Mouse (Mus musculus) forebrain, embryonic 12.5 days (tissue): Measurements from ENCODE around the gene Sdf2l1. TPM values are rescaled to one million over a fixed set of nuclear protein-coding genes. Genes with fewer than 3 reads are reported as not detected.

Experiments used
- ATAC-seq: fragments of 200-750 bp; cut with Nextera tagmentation; 2 replicates; pipeline ENCODE4 v1.8.0; 2017; ENCODE audit warnings: moderate TSS enrichment; ENCODE audit not compliant: low FRiP score
- H3K27ac ChIP-seq: fragments of 300-500 bp; sonication (generic); 2 replicates; pipeline ENCODE4 v1.5.1; 2016; ENCODE audit warnings: mild to moderate bottlenecking
- H3K27me3 ChIP-seq: fragments of 300-500 bp; sonication (generic); 2 replicates; pipeline ENCODE4 v1.6.1; 2016; ENCODE audit warnings: mild to moderate bottlenecking
- H3K36me3 ChIP-seq: fragments of 300-500 bp; sonication (generic); replicated peaks from 2 replicates; pipeline ENCODE4 v1.6.1; 2016; ENCODE audit warnings: mild to moderate bottlenecking
- H3K4me1 ChIP-seq: fragments of 300-500 bp; sonication (generic); 2 replicates; pipeline ENCODE4 v1.6.1; 2016
- H3K4me2 ChIP-seq: fragments of 300-500 bp; sonication (generic); 2 replicates; pipeline ENCODE4 v1.6.1; 2016; ENCODE audit warnings: mild to moderate bottlenecking, moderate library complexity
- H3K4me3 ChIP-seq: fragments of 300-500 bp; sonication (generic); replicated peaks from 2 replicates; pipeline ENCODE4 v1.5.1; 2016; ENCODE audit warnings: mild to moderate bottlenecking
- H3K9ac ChIP-seq: fragments of 300-500 bp; sonication (generic); 2 replicates; pipeline ENCODE4 v1.6.1; 2016; ENCODE audit warnings: mild to moderate bottlenecking
- H3K9me3 ChIP-seq: fragments of 300-500 bp; sonication (generic); 2 replicates; pipeline ENCODE4 v1.6.1; 2016
- WGBS: fragments of 180-500 bp; shearing (Covaris S2); methylation state at CpG from one replicate; pipeline ENCODE4 v1.1.7; 2016; 5-methylcytosine and 5-hydroxymethylcytosine counted together
- polyA plus RNA-seq: library from polyadenylated mRNA; unstranded; fragments of >200 nt; fragmentation: Nextera tagmentation; extraction: Ambion mirVana; gene quantifications from 2 replicates; pipeline ENCODE4 v1.2.1, GENCODE M21; 2016

Gene Sdf2l1
- polyA plus RNA-seq, 1 experiment from 2014 or later, result 63.8 TPM

- peak; percentile 36 for ATAC-seq
- Histone ChIP-seq H3K27ac (no peak overlapping the region), H3K4me3 (peak overlapping the region; percentile 59), H3K36me3 (peaks cover 19% of the 10 kb centered on the region), H3K4me2 (peak overlapping the region; percentile 72), H3K27me3 (peaks cover 22% of the 10 kb centered on the region), H3K9me3 (no peaks in the 10 kb centered on the region), H3K9ac (peak overlapping the region; percentile 59), H3K4me1 (peaks cover 17% of the 10 kb centered on the region)
- WGBS, result under 1% methylated on average over 41 of the region's 41 CpGs
Measured at GRCm38 (mm10) chr16:17147391-17147929, 15.3 kb upstream of the Sdf2l1 start.

GRCm38 (mm10) chr16:17146772-17147235 is 14.6 kb upstream of the Sdf2l1 start, which contains the start of gene Ccdc116:
Ccdc116 (minus strand) TSS chr16:17147229.
- no peaks in the 10 kb centered on the region for H3K9me3 ChIP-seq
- H3K27me3 ChIP-seq, result peaks cover 22% of the 10 kb centered on the region
- H3K27ac ChIP-seq, result no peak within 1 kb of the TSS
- H3K4me1 ChIP-seq, result peaks cover 17% of the 10 kb centered on the region
- H3K4me3 ChIP-seq, result peak within 1 kb of the TSS; percentile 59
- peak within 1 kb of the TSS; percentile 72 for H3K4me2 ChIP-seq
- H3K9ac ChIP-seq, result peak within 1 kb of the TSS; percentile 59
- peak; percentile 90 for ATAC-seq
- peaks cover 12% of the 10 kb centered on the region for H3K36me3 ChIP-seq
- under 1% methylated on average over 34 of the region's 34 CpGs for WGBS

- H3K36me3 ChIP-seq, result no peaks in the 10 kb centered on the region
- H3K27me3 ChIP-seq, result peaks cover 22% of the 10 kb centered on the region
- 12% methylated on average over 7 of the region's 7 CpGs for WGBS
- H3K9me3 ChIP-seq, result no peaks in the 10 kb centered on the region
- H3K4me2 ChIP-seq, result no peak within 1 kb of the TSS
- H3K9ac ChIP-seq, result no peak within 1 kb of the TSS
- no peak within 1 kb of the TSS for H3K4me3 ChIP-seq
- peaks cover 17% of the 10 kb centered on the region for H3K4me1 ChIP-seq
- ATAC-seq, result no peak
- no peak within 1 kb of the TSS for H3K27ac ChIP-seq
Measured at GRCm38 (mm10) chr16:17144339-17144738, 12.2 kb upstream of the Sdf2l1 start, which contains the start of gene Ydjc. Ydjc (plus strand) TSS chr16:17144621.

GRCm38 (mm10) chr16:17137355-17137754 is 5.2 kb upstream of the Sdf2l1 start:
- no peaks in the 10 kb centered on the region for H3K9me3 ChIP-seq
- 91% methylated on average over 15 of the region's 15 CpGs for WGBS
- H3K4me2 ChIP-seq, result no peak overlapping the region
- no peaks in the 10 kb centered on the region for H3K36me3 ChIP-seq
- no peak overlapping the region for H3K4me3 ChIP-seq
- H3K27me3 ChIP-seq, result no peaks in the 10 kb centered on the region
- no peak overlapping the region for H3K9ac ChIP-seq
- peaks cover 6% of the 10 kb centered on the region for H3K4me1 ChIP-seq
- H3K27ac ChIP-seq, result no peak overlapping the region
- no peak for ATAC-seq

GRCm38 (mm10) chr16:17132906-17133200 is 670 bp upstream of the Sdf2l1 start:
- H3K27me3 ChIP-seq, result no peaks in the 10 kb centered on the region
- ATAC-seq, result no peak; the same call in 1 of the 2 replicates
- H3K9ac ChIP-seq, result peak overlapping the region; percentile 55
- peak overlapping the region; percentile 82 for H3K4me2 ChIP-seq
- peaks cover 17% of the 10 kb centered on the region for H3K4me1 ChIP-seq
- peak overlapping the region; percentile 69 for H3K27ac ChIP-seq
- WGBS, result 39% methylated on average over 7 of the region's 7 CpGs
- H3K4me3 ChIP-seq, result peak overlapping the region; percentile 75
- H3K9me3 ChIP-seq, result no peaks in the 10 kb centered on the region
- no peaks in the 10 kb centered on the region for H3K36me3 ChIP-seq

GRCm38 (mm10) chr16:17131191-17132088 is 743 bp downstream of the Sdf2l1 start:
- Histone ChIP-seq H3K36me3 (no peaks in the 10 kb centered on the region), H3K27ac (peak overlapping the region; percentile 87), H3K4me2 (peak overlapping the region; percentile 82), H3K9ac (peak overlapping the region; percentile 70), H3K4me1 (peaks cover 17% of the 10 kb centered on the region), H3K27me3 (no peaks in the 10 kb centered on the region), H3K4me3 (peak overlapping the region; percentile 75), H3K9me3 (no peaks in the 10 kb centered on the region)
- WGBS, result 5% methylated on average over 43 of the region's 43 CpGs
- peak; percentile 82 for ATAC-seq

GRCm38 (mm10) chr16:17127292-17127691 is 4.9 kb downstream of the Sdf2l1 start:
- Histone ChIP-seq H3K27me3 (no peaks in the 10 kb centered on the region), H3K9ac (no peak overlapping the region; the same call in 1 of the 2 replicates), H3K4me3 (no peak overlapping the region), H3K27ac (no peak overlapping the region), H3K36me3 (peaks cover 10% of the 10 kb centered on the region; the same call in 1 of the 2 replicates), H3K9me3 (no peaks in the 10 kb centered on the region), H3K4me1 (peaks cover 40% of the 10 kb centered on the region), H3K4me2 (no peak overlapping the region)
- WGBS, result 90% methylated on average over 1 of the region's 1 CpGs
- no peak for ATAC-seq

- peaks cover 39% of the 10 kb centered on the region for H3K4me1 ChIP-seq
- H3K27ac ChIP-seq, result peak within 1 kb of the TSS; percentile 68
- under 1% methylated on average over 25 of the region's 25 CpGs for WGBS
- H3K9ac ChIP-seq, result peak within 1 kb of the TSS; percentile 73
- no peaks in the 10 kb centered on the region for H3K27me3 ChIP-seq
- H3K4me3 ChIP-seq, result peak within 1 kb of the TSS; percentile 61
- peaks cover 26% of the 10 kb centered on the region for H3K36me3 ChIP-seq
- ATAC-seq, result peak; percentile 95
- peak within 1 kb of the TSS; percentile 81 for H3K4me2 ChIP-seq
- no peaks in the 10 kb centered on the region for H3K9me3 ChIP-seq
Measured at GRCm38 (mm10) chr16:17124871-17125520, 7.2 kb downstream of the Sdf2l1 start, which contains the start of gene 2610318N02Rik. 2610318N02Rik (minus strand) TSS chr16:17125167.

- Histone ChIP-seq H3K4me2 (peak overlapping the region; percentile 81), H3K9ac (peak overlapping the region; percentile 73), H3K9me3 (no peaks in the 10 kb centered on the region), H3K27ac (peak overlapping the region; percentile 68), H3K36me3 (peaks cover 33% of the 10 kb centered on the region), H3K27me3 (no peaks in the 10 kb centered on the region), H3K4me3 (peak overlapping the region; percentile 61), H3K4me1 (peaks cover 39% of the 10 kb centered on the region)
- peak; percentile 49 for ATAC-seq
- under 1% methylated on average over 22 of the region's 22 CpGs for WGBS
Measured at GRCm38 (mm10) chr16:17124119-17124870, 7.9 kb downstream of the Sdf2l1 start.

GRCm38 (mm10) chr16:17121569-17121968 is 10.6 kb downstream of the Sdf2l1 start:
- Histone ChIP-seq H3K4me2 (peak overlapping the region; percentile 24), H3K4me1 (peaks cover 39% of the 10 kb centered on the region), H3K9me3 (no peaks in the 10 kb centered on the region), H3K9ac (0 out of 2 replicates have a peak overlapping the region, but pooled peaks have one; percentile 22), H3K27ac (0 out of 2 replicates have a peak overlapping the region, but pooled peaks have one; percentile 27), H3K36me3 (peaks cover 58% of the 10 kb centered on the region), H3K4me3 (no peak overlapping the region; the same call in 1 of the 2 replicates), H3K27me3 (no peaks in the 10 kb centered on the region)
- peak; percentile 17; the same call in 1 of the 2 replicates for ATAC-seq
- 30% methylated on average over 13 of the region's 14 CpGs for WGBS

GRCm38 (mm10) chr16:17117309-17117799 is 14.8 kb downstream of the Sdf2l1 start:
- H3K27ac ChIP-seq, result no peak overlapping the region
- peaks cover 77% of the 10 kb centered on the region for H3K36me3 ChIP-seq
- no peak overlapping the region for H3K4me3 ChIP-seq
- H3K27me3 ChIP-seq, result no peaks in the 10 kb centered on the region
- 89% methylated on average over 5 of the region's 5 CpGs for WGBS
- peaks cover 11% of the 10 kb centered on the region for H3K4me1 ChIP-seq
- ATAC-seq, result no peak
- no peak overlapping the region for H3K9ac ChIP-seq
- H3K4me2 ChIP-seq, result no peak overlapping the region
- H3K9me3 ChIP-seq, result no peaks in the 10 kb centered on the region
